Mouse (Mus musculus) liver, embryonic 16.5 days (tissue): ENCODE measurements at regions not wholly inside any gene's neighbourhood (a gene's known extent, or its start where the extent isn't known, plus 50 kb on each side); places are given as distances from the start of the nearest gene placed in this dataset.

ENCODE experiments used
- ATAC-seq: fragments of 200-750 bp; cut with Nextera tagmentation; 2 replicates; pipeline ENCODE4 v1.8.0; 2017; ENCODE audit warnings: low read depth, mild to moderate bottlenecking, moderate number of reproducible peaks, moderate library complexity
- H3K27ac ChIP-seq: fragments of 300-500 bp; sonication (generic); 2 replicates; pipeline ENCODE4 v1.5.1; 2014; ENCODE audit warnings: mild to moderate bottlenecking, low read length
- H3K27me3 ChIP-seq: fragments of 300-500 bp; sonication (generic); 2 replicates; pipeline ENCODE4 v1.6.1; 2014; ENCODE audit warnings: low read depth, low read length, mixed read lengths; ENCODE audit not compliant: control insufficient read depth, insufficient read depth
- H3K36me3 ChIP-seq: fragments of 300-500 bp; sonication (generic); 2 replicates; pipeline ENCODE4 v1.6.1; 2014; ENCODE audit warnings: mild to moderate bottlenecking; ENCODE audit not compliant: control insufficient read depth, insufficient read depth
- H3K4me1 ChIP-seq: fragments of 300-500 bp; sonication (generic); 2 replicates; pipeline ENCODE4 v1.6.1; 2014; ENCODE audit warnings: low read depth, low read length, mixed read lengths; ENCODE audit not compliant: control insufficient read depth
- H3K4me2 ChIP-seq: fragments of 300-500 bp; sonication (generic); 2 replicates; pipeline ENCODE4 v1.6.1; 2014; ENCODE audit warnings: low read depth, low read length, mixed read lengths
- H3K4me3 ChIP-seq: fragments of 300-500 bp; sonication (generic); 2 replicates; pipeline ENCODE4 v1.5.1; 2014; ENCODE audit warnings: low read depth, mild to moderate bottlenecking, low read length
- H3K9ac ChIP-seq: fragments of 300-500 bp; sonication (generic); 2 replicates; pipeline ENCODE4 v1.6.1; 2014; ENCODE audit warnings: low read depth, low read length
- H3K9me3 ChIP-seq: fragments of 300-500 bp; sonication (generic); replicated peaks from 2 replicates; pipeline ENCODE4 v1.6.1; 2016; ENCODE audit warnings: low read length; ENCODE audit not compliant: control insufficient read depth
- WGBS: fragments of 180-500 bp; shearing (Covaris S2); extraction: QIAGEN DNeasy Blood & Tissue Kit; methylation state at CpG from one replicate; pipeline ENCODE4 v1.1.7; 2014; ENCODE audit not compliant: insufficient replicate concordance; 5-methylcytosine and 5-hydroxymethylcytosine counted together

DNA sequence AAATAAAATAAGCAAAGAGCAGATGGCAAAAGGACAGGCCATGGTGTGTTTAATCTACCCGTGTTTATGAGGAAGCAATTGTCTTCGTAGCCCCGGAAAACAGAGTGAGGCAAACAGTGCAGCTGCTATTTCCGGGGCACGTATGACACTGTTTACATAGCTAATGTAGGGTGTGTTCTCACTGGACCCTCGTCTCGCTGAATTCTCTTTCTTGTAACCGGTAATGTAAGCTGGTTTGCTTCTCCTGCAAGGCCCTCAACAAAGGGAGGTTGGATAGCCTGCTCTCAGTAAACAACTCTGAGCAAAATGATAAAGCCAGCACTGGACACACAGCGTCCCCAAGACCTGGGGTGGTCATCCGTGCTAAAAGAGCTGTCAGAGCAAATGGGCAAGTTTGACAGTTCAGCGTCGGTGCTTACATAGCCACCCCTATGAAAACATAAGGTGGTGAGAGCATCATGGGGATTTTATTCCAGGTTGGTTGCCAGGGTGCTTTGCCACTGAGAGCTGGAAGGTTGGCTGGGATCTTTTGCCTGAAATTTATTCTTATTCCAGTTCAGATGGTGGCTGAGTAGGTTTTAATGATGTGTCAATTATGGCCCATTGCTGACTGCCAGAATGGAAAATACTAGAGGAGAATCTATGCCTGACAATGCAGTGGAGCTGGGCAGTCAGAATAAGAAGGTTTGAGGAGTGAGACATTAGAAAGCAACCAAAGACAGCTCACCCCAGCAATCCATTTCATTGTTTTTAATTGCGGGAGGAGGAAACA is 483.8 kb upstream of the Fam92a start:
- Histone ChIP-seq H3K27me3 (no peaks in the 10 kb centered on the region), H3K27ac (no peak overlapping the region), H3K4me1 (no peaks in the 10 kb centered on the region), H3K4me3 (no peak overlapping the region), H3K36me3 (no peaks in the 10 kb centered on the region), H3K4me2 (0 out of 2 replicates have a peak overlapping the region, but pooled peaks have one; percentile 27), H3K9me3 (no peaks in the 10 kb centered on the region), H3K9ac (no peak overlapping the region)
- 34% methylated on average over 13 of the region's 13 CpGs for WGBS
- no peak for ATAC-seq

GRCm38 (mm10) chr4:12654568-12655456 is 483.0 kb upstream of the Fam92a start:
- no peaks in the 10 kb centered on the region for H3K36me3 ChIP-seq

DNA sequence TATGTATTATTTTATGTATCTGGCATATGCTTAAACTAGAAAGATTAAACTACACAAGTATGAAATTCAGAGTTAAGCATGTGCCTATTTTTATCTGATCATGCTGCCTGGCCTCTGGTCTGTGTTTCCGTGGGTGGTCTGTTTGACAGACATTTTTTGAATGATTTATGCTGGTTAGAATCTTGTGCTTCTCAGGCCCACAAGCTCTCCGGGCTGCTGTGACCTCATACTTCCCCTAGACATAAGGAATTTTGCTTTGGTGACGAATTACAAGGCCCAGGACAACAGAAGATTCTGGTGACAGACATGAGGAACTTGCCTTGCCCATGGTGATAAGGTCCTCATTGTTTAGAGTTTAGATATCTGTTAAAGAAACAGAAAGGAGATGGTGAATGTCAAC is 475.9 kb upstream of the Fam92a start:
- Histone ChIP-seq H3K27ac (no peak overlapping the region), H3K9ac (no peak overlapping the region), H3K4me3 (no peak overlapping the region), H3K4me2 (no peak overlapping the region), H3K9me3 (no peaks in the 10 kb centered on the region), H3K4me1 (no peaks in the 10 kb centered on the region), H3K36me3 (no peaks in the 10 kb centered on the region), H3K27me3 (no peaks in the 10 kb centered on the region)
- ATAC-seq: no peak
- 13% methylated on average over 3 of the region's 3 CpGs for WGBS

More at GRCm38 (mm10) chr4:12654568-12655456, 483.0 kb upstream of the Fam92a start:
- 45% methylated on average over 12 of the region's 12 CpGs for WGBS
- Histone ChIP-seq H3K4me2 (0 out of 2 replicates have a peak overlapping the region, but pooled peaks have one; percentile 27), H3K9ac (no peak overlapping the region), H3K27me3 (no peaks in the 10 kb centered on the region), H3K9me3 (no peaks in the 10 kb centered on the region), H3K27ac (no peak overlapping the region), H3K4me3 (no peak overlapping the region), H3K4me1 (no peaks in the 10 kb centered on the region)
- ATAC-seq: no peak

GRCm38 (mm10) chr4:12642525-12642928 is 470.7 kb upstream of the Fam92a start:
- Histone ChIP-seq H3K27ac (no peak overlapping the region), H3K4me1 (no peaks in the 10 kb centered on the region), H3K4me3 (no peak overlapping the region), H3K36me3 (no peaks in the 10 kb centered on the region), H3K4me2 (no peak overlapping the region), H3K9me3 (no peaks in the 10 kb centered on the region), H3K9ac (no peak overlapping the region), H3K27me3 (no peaks in the 10 kb centered on the region)
- WGBS: 47% methylated on average over 4 of the region's 4 CpGs
- no peak for ATAC-seq

DNA sequence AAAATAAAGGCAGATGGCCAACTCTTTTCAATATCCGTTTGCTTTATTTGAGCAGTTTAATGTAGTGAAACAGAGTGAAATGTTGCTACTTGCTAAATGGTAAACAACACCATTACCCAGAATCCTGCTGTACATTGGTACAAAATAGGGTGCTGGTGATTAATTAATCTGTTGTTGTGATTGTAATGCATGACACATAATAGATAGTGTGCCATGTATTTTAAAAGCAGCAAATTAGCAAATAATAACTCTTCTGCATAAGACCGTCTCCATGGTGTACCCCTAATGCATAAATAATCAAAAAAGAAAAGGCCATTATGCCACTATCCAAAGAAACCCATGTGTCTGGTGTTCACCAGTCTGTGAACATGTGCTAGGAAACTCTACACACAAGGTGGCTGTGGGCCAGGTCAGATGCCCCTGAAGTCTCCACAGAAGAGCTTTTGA is 457.6 kb upstream of the Fam92a start:
- H3K27ac ChIP-seq: no peak overlapping the region
- H3K36me3 ChIP-seq: no peaks in the 10 kb centered on the region
- H3K9me3 ChIP-seq: no peaks in the 10 kb centered on the region
- no peaks in the 10 kb centered on the region for H3K27me3 ChIP-seq
- H3K4me3 ChIP-seq: no peak overlapping the region
- WGBS: 59% methylated on average over 2 of the region's 2 CpGs
- no peaks in the 10 kb centered on the region for H3K4me1 ChIP-seq
- ATAC-seq: no peak
- no peak overlapping the region for H3K4me2 ChIP-seq
- H3K9ac ChIP-seq: no peak overlapping the region

GRCm38 (mm10) chr4:12628702-12629374 is 457.0 kb upstream of the Fam92a start:
- H3K4me1 ChIP-seq: no peaks in the 10 kb centered on the region
- no peaks in the 10 kb centered on the region for H3K9me3 ChIP-seq
- no peak overlapping the region for H3K9ac ChIP-seq
- H3K4me3 ChIP-seq: no peak overlapping the region
- WGBS: 57% methylated on average over 5 of the region's 5 CpGs
- no peaks in the 10 kb centered on the region for H3K27me3 ChIP-seq
- H3K27ac ChIP-seq: no peak overlapping the region
- H3K4me2 ChIP-seq: no peak overlapping the region
- no peak for ATAC-seq
- H3K36me3 ChIP-seq: no peaks in the 10 kb centered on the region

- no peaks in the 10 kb centered on the region for H3K4me1 ChIP-seq
- 44% methylated on average over 5 of the region's 5 CpGs for WGBS
- H3K4me2 ChIP-seq: peak overlapping the region; percentile 37
- H3K9ac ChIP-seq: no peak overlapping the region
- no peaks in the 10 kb centered on the region for H3K9me3 ChIP-seq
- no peak overlapping the region for H3K4me3 ChIP-seq
- H3K36me3 ChIP-seq: no peaks in the 10 kb centered on the region
- peak; percentile 88 for ATAC-seq
- no peak overlapping the region; the same call in 1 of the 2 replicates for H3K27ac ChIP-seq
- no peaks in the 10 kb centered on the region for H3K27me3 ChIP-seq
Measured at GRCm38 (mm10) chr4:12627158-12627871, 455.5 kb upstream of the Fam92a start.

GRCm38 (mm10) chr4:12620756-12621270 is 449.0 kb upstream of the Fam92a start:
- no peak overlapping the region for H3K4me3 ChIP-seq
- WGBS: 66% methylated on average over 4 of the region's 4 CpGs

More at GRCm38 (mm10) chr4:12620756-12621270, 449.0 kb upstream of the Fam92a start:
- Histone ChIP-seq H3K27me3 (no peaks in the 10 kb centered on the region), H3K4me2 (no peak overlapping the region), H3K4me1 (no peaks in the 10 kb centered on the region), H3K27ac (no peak overlapping the region), H3K9me3 (no peaks in the 10 kb centered on the region), H3K36me3 (no peaks in the 10 kb centered on the region), H3K9ac (no peak overlapping the region)
- ATAC-seq: no peak
